Mouse (Mus musculus) ovary, postnatal 36 days (tissue): Measurements from ENCODE around the gene Tcn2.
"Not testable (repeated sequence)": the region's sequence is repeated elsewhere in the genome, so short reads cannot be mapped to it uniquely, and the experiment has no call there.

ENCODE experiments used
- DNase-seq: peaks from one replicate; pipeline ENCODE4 v3.0.0; 2022; ENCODE audit warnings: low spot score, mixed read lengths

The Tcn2 gene

GRCm38 (mm10) chr11:3931511-3932211, at the start of gene Tcn2:
TSS of gene Tcn2 (minus strand) at chr11:3932159.
- peak; percentile 85 for DNase-seq

GRCm38 (mm10) chr11:3981536-3981935, 49.6 kb upstream of the Tcn2 start:
- DNase-seq = no peak

GRCm38 (mm10) chr11:3978421-3978820, 46.5 kb upstream of the Tcn2 start:
- DNase-seq = no peak

GRCm38 (mm10) chr11:3976678-3977077, 44.7 kb upstream of the Tcn2 start, which contains the start of gene 4930556J24Rik:
TSS of gene 4930556J24Rik (minus strand) at chr11:3976778.
- DNase-seq = no peak

GRCm38 (mm10) chr11:3974311-3974710, 42.4 kb upstream of the Tcn2 start:
- no peak for DNase-seq

- no peak for DNase-seq
Observed at GRCm38 (mm10) chr11:3973081-3973480, 41.1 kb upstream of the Tcn2 start.

- no peak for DNase-seq
Observed at GRCm38 (mm10) chr11:3970361-3970760, 38.4 kb upstream of the Tcn2 start.

- DNase-seq = no peak
Observed at GRCm38 (mm10) chr11:3969837-3970236, 37.9 kb upstream of the Tcn2 start.

GRCm38 (mm10) chr11:3964416-3965172, 32.6 kb upstream of the Tcn2 start:
- DNase-seq = no peak

GRCm38 (mm10) chr11:3963610-3964415, 31.9 kb upstream of the Tcn2 start, which contains the start of gene Pes1:
TSS of gene Pes1 (plus strand) at chr11:3963975.
- peak; percentile 72 for DNase-seq

GRCm38 (mm10) chr11:3963155-3963554, 31.2 kb upstream of the Tcn2 start:
- no peak for DNase-seq

GRCm38 (mm10) chr11:3961761-3962160, 29.8 kb upstream of the Tcn2 start:
- DNase-seq = no peak

- no peak for DNase-seq
Observed at GRCm38 (mm10) chr11:3960901-3961300, 28.9 kb upstream of the Tcn2 start.

GRCm38 (mm10) chr11:3955371-3955770, 23.4 kb upstream of the Tcn2 start:
- DNase-seq = not testable (repeated sequence)

- DNase-seq = not testable (repeated sequence)
Observed at GRCm38 (mm10) chr11:3954876-3955275, 22.9 kb upstream of the Tcn2 start.

- DNase-seq = no peak
Observed at GRCm38 (mm10) chr11:3946386-3946785, 14.4 kb upstream of the Tcn2 start.

- DNase-seq = no peak
Observed at GRCm38 (mm10) chr11:3941371-3941770, 9.4 kb upstream of the Tcn2 start.

GRCm38 (mm10) chr11:3937321-3937874, 5.4 kb upstream of the Tcn2 start:
- no peak for DNase-seq

GRCm38 (mm10) chr11:3936318-3936717, 4.4 kb upstream of the Tcn2 start:
- DNase-seq = no peak

- DNase-seq = no peak
Observed at GRCm38 (mm10) chr11:3935135-3935534, 3.2 kb upstream of the Tcn2 start.

GRCm38 (mm10) chr11:3933756-3934285, 1.9 kb upstream of the Tcn2 start:
- no peak for DNase-seq

- DNase-seq = no peak
Observed at GRCm38 (mm10) chr11:3930931-3931330, 1.0 kb downstream of the Tcn2 start.
